Mouse (Mus musculus) bone marrow, adult 2 months (tissue): Measurements from ENCODE around the gene Gzmm. TPM values are rescaled to one million over a fixed set of nuclear protein-coding genes. Genes with fewer than 3 reads are reported as not detected.

Source experiments
- H3K27ac ChIP-seq: fragments of 200-500 bp; 2 replicates; pipeline ENCODE4 v1.5.1; 2012; ENCODE audit warnings: low read depth, mild to moderate bottlenecking, control low read depth, inconsistent platforms, low read length; ENCODE audit not compliant: control insufficient read depth, poor library complexity, insufficient read depth
- H3K4me1 ChIP-seq: fragments of 200-500 bp; 2 replicates; pipeline ENCODE4 v1.6.1; 2011; ENCODE audit warnings: low read length; ENCODE audit not compliant: control insufficient read depth, insufficient read depth
- H3K4me3 ChIP-seq: fragments of 200-500 bp; replicated peaks from 2 replicates; pipeline ENCODE3; 2011; ENCODE audit warnings: mild to moderate bottlenecking, low read depth, low read length, control low read depth; ENCODE audit not compliant: control insufficient read depth
- CTCF ChIP-seq: fragments of 200-500 bp; IDR thresholded peaks from 2 replicates; pipeline ENCODE4 v1.5.1; 2011; ENCODE audit warnings: low read length, control low read depth; ENCODE audit not compliant: control insufficient read depth, insufficient read depth
- POLR2A ChIP-seq: fragments of 200-500 bp; IDR thresholded peaks from 2 replicates; pipeline ENCODE4 v1.6.1; 2011; ENCODE audit warnings: low read depth, mild to moderate bottlenecking, control low read depth, low read length, borderline replicate concordance; ENCODE audit not compliant: control insufficient read depth
- WGBS: fragments of 180-500 bp; shearing (Covaris S2); methylation state at CpG from one replicate; pipeline ENCODE4 v1.1.7; 2018; 5-methylcytosine and 5-hydroxymethylcytosine counted together
- polyA plus RNA-seq: library from polyadenylated mRNA; stranded (reverse); fragments of >200 nt; gene quantifications from 2 replicates; pipeline ENCODE4 v1.2.4, GENCODE M21; 2011; ENCODE audit warnings: low replicate concordance; ENCODE audit not compliant: missing spikeins, insufficient read depth, insufficient read length

Gene Gzmm
- polyA plus RNA-seq: not detected in 2 replicates

DNA sequence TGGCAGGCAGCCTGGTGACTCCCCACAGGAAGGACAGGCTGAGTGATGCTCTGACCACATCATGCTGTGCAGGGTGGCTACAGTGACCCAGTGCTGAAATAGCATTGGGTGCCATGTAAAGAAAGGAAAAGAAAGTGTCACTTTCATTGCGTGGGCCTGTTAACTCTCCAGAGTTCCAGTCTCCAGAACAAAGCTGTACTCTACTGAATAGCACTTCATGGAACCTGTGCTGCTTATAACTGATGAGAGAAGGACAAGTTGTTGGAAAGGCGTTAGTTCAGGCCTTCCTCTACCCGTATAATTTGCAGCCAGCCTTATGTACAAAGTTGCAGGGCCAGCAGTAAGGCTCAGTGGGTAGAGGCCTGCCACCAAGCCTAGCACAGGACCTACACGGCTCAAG, at the start of gene Gzmm:
Gene Gzmm, plus strand, starts transcription at position 301 of the 400 bp plus-strand sequence.
- 88% methylated on average over 4 of the region's 4 CpGs for WGBS
- Histone ChIP-seq H3K27ac (no peak within 1 kb of the TSS), H3K4me3 (no peak within 1 kb of the TSS), H3K4me1 (peaks cover 5% of the 10 kb centered on the region)
- no peak for TF ChIP-seq POLR2A
- no peak for TF ChIP-seq CTCF

DNA sequence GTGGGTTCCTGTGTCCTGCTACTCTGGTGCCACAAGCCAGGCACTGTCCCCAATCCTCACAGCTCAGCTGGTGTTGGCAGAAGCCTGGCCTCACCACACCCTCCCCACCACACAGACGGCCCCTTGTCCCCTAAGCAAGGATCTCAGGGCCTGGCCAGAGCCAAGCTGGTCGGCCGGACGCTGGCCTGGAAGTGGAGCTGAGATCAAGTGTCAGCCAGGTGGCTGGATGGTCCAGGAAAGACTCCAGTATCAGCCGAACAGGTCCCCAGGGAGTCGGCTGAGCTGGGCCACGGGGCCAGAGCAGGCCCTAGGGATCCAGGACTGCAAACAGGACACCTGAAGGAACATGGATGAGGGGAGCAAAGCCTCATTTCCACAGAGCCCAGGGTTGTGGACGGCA, 43.1 kb upstream of the Gzmm start, which contains the start of gene Odf3l2:
Gene Odf3l2, minus strand, starts transcription at position 28 of the 400 bp plus-strand sequence.
- no peak within 1 kb of the TSS for H3K4me3 ChIP-seq
- H3K4me1 ChIP-seq: no peaks in the 10 kb centered on the region
- 74% methylated on average over 8 of the region's 8 CpGs for WGBS
- TF ChIP-seq CTCF: no peak
- no peak for TF ChIP-seq POLR2A
- no peak within 1 kb of the TSS for H3K27ac ChIP-seq

- H3K4me3 ChIP-seq: no peak overlapping the region
- H3K27ac ChIP-seq: no peak overlapping the region
- WGBS: 23% methylated on average over 7 of the region's 7 CpGs
- TF ChIP-seq CTCF (peak; percentile 91), POLR2A (no peak)
- H3K4me1 ChIP-seq: no peaks in the 10 kb centered on the region
Measured at GRCm38 (mm10) chr10:79649070-79649751, 39.6 kb upstream of the Gzmm start.

- no peak overlapping the region for H3K27ac ChIP-seq
- H3K4me1 ChIP-seq: no peaks in the 10 kb centered on the region
- WGBS: 74% methylated on average over 7 of the region's 7 CpGs
- TF ChIP-seq CTCF (no peak), POLR2A (no peak)
- no peak overlapping the region for H3K4me3 ChIP-seq
Measured at GRCm38 (mm10) chr10:79652789-79653188, 36.0 kb upstream of the Gzmm start.

- no peak for TF ChIP-seq CTCF
- no peak for TF ChIP-seq POLR2A
- Histone ChIP-seq H3K27ac (no peak overlapping the region), H3K4me1 (no peaks in the 10 kb centered on the region), H3K4me3 (no peak overlapping the region)
- WGBS: 52% methylated on average over 1 of the region's 1 CpGs
Measured at GRCm38 (mm10) chr10:79654946-79655395, 33.8 kb upstream of the Gzmm start.

DNA sequence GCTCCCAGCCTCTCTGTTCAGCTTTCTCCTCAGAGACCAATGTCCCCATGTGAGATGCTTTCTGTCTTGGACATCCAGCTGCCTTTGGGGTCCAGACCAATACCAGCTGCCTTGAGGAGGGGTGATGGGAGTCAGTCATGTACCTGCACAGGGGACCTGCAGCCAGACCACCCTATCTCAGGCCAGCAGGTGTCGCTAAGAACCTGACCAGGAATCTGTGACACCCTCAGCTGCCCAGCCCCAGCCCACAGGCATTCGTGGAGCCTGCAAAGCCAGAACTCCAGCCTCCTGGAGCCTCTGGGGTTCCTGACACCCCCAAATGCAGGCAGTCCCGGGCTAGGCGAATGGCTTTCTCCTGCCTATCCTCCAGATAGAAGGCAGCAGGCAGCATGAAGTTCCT, 30.0 kb upstream of the Gzmm start:
- Histone ChIP-seq H3K4me3 (no peak overlapping the region), H3K4me1 (no peaks in the 10 kb centered on the region), H3K27ac (no peak overlapping the region)
- TF ChIP-seq POLR2A (no peak), CTCF (peak; percentile 43)
- 32% methylated on average over 4 of the region's 4 CpGs for WGBS

GRCm38 (mm10) chr10:79660298-79660697, 28.5 kb upstream of the Gzmm start:
- TF ChIP-seq POLR2A (no peak), CTCF (0 out of 2 replicates have a peak, but pooled peaks have one; percentile 8)
- H3K27ac ChIP-seq: no peak overlapping the region
- no peak overlapping the region for H3K4me3 ChIP-seq
- no peaks in the 10 kb centered on the region for H3K4me1 ChIP-seq
- 80% methylated on average over 2 of the region's 2 CpGs for WGBS

GRCm38 (mm10) chr10:79661861-79662260, 27.0 kb upstream of the Gzmm start:
- 52% methylated on average over 3 of the region's 3 CpGs for WGBS
- Histone ChIP-seq H3K4me1 (no peaks in the 10 kb centered on the region), H3K27ac (no peak overlapping the region), H3K4me3 (no peak overlapping the region)
- TF ChIP-seq POLR2A (no peak), CTCF (no peak)

DNA sequence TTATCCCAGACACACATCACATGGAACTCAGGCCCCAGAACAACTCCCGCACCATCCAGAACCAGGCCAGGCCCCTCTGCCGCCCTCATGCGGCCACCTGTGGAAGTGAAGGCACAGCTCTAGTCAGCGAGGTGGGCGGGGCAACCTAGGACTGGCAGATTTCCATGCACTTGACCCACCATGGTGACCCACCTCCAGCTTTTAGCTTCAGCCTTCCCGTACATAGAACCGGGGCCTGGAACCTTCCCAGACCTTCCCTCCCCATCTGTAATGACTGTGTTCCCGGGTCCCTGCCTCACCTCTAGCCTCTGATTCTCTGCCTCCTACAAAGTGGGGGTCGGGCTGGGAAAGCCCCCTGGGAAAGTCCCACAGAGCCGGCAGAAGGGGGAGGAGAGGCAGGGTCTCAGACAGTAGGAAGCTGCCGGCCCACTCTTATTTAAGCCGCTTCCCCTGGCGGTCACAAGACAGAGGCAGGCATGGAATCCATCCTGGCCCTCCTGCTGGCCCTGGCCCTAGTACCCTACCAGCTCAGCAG, 24.6 kb upstream of the Gzmm start, which contains the start of gene Madcam1:
Gene Madcam1, plus strand, starts transcription at position 429 of the 535 bp plus-strand sequence.
- H3K4me3 ChIP-seq: no peak within 1 kb of the TSS
- TF ChIP-seq POLR2A (no peak), CTCF (peak; percentile 90)
- H3K4me1 ChIP-seq: no peaks in the 10 kb centered on the region
- H3K27ac ChIP-seq: no peak within 1 kb of the TSS
- 19% methylated on average over 13 of the region's 13 CpGs for WGBS
